Mouse (Mus musculus) layer of hippocampus, adult 9-11 months (tissue): ENCODE results near the gene Cfap58.
A peak's percentile ranks its signal among the peaks of the same experiment; 100 is the strongest.

ENCODE experiments used
- DNase-seq: peaks from one replicate; pipeline ENCODE4 v3.0.0; 2022

Gene Cfap58

GRCm38 (mm10) chr19:47918016-47918415 is 19.5 kb upstream of the Cfap58 start:
- DNase-seq: no peak

- no peak for DNase-seq
Observed at GRCm38 (mm10) chr19:47918455-47919101, 18.9 kb upstream of the Cfap58 start.

DNA sequence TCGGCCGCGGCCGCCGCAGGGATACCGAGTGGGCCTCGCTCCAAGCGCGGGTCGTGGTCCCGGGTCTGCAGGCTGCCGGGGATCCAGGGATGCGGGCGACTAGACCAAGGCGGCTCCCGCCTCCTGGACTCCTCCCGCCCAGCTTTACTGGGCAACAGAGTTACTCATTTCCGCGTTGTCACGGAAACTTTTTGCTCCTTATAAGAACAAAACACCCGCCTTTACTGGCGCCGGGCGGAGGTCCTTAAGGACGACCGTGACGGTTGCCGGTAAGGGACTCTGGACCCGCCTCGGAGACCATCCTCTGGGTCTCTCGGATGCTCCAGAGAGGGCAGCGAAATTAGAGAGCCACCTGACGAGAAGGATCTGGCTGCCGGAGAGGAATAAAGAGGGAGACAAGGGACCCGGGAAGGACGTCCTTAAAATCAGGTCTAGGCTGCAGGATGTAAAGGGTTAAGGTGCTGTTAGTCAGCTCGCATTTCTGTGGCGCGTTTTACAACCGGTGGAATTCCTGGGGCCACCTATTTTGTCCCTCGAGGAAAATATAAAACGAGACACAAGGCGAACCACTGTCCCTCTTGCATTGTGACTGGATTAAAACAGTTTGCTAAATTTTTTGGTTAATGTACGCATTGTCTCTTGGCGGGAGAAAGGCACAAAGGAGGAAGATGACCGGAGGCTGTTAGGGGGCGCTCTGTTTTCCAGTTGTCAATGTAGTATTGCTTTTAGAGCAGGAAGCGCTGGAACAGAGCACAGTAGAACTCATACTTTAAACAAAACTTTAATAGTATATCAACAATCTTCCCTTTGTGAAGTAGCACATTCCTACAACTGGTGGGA is 18.1 kb upstream of the Cfap58 start, which contains the start of the genes Cfap43 and Itprip:
Cfap43 (minus strand) TSS at position 162 of the 840 bp plus-strand sequence.
Itprip (minus strand) TSS at position 174 of the 840 bp plus-strand sequence.
- peak; percentile 72 for DNase-seq

DNA sequence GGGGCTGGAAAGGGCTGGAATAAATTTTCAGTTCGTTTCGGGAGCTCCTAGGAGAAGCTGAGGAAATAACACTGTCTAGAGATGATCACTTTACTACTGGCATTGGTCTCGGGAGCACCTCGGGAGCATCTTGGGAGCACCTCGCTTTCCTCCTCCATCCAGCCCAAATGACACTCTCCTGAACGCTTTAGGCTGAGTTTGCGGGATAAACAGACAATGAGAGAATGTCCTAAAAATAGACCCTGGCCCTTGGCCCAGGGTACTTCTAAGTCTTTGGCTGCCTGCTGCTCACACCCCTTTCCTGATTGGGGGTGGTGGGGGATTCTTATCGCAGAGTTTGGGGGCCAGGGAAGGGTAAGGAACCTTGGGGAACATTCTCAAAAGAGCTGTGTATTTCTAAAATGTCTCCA is 17.5 kb upstream of the Cfap58 start:
- no peak for DNase-seq

DNA sequence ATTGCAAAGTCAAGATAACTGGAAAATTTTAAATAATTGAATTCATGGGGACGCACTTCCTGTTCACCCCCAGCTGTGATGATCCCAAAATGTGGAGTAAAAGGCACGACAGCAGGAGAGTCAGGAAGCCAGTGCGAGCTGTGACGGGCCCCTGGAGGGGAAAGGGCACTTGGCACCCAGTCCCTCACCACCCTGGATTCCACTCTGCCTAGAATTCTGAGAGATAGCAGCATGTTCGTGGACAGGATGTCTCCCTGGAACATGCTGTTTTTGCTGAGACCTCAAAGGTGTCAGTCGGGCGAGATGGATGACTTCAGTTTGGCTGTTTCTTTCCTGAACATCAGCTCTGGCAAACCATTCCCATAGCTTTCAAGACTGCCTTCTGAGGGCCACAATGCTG is 11.7 kb upstream of the Cfap58 start:
- no peak for DNase-seq

- DNase-seq: no peak
Observed at GRCm38 (mm10) chr19:47927032-47927431, 10.4 kb upstream of the Cfap58 start.

GRCm38 (mm10) chr19:47929043-47929442 is 8.4 kb upstream of the Cfap58 start:
- DNase-seq: no peak

GRCm38 (mm10) chr19:47931982-47932638 is 5.4 kb upstream of the Cfap58 start:
- peak; percentile 23 for DNase-seq

- no peak for DNase-seq
Observed at GRCm38 (mm10) chr19:47934146-47934545, 3.3 kb upstream of the Cfap58 start.

DNA sequence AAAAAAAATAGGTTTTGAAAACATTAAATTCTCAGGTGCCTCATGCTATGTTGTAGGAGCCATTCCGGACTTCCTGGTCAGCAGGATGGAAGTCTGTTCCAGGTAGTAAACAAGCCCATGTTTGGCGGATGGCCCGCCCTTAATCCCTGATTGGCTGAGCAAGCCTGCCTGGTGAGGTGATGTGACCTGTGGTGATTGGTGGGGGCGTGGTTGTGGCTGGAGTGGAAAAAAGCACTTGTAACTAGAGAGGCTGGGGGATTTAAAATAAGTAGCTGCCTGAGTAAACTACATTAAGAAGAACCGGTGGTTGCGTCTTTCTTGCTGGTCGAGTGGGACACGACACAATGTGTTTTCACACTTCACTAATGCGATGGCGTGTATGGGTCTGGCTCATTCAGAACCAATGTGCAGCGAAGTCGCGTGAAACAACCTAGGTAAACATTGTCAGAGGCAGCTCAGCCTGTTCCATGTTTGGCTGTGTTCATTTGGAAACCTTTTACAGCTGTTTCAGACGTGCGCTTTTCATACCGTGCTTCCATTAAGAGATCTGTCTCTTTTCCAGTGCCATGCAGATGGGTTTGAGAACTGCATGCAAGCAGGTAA is 2.7 kb upstream of the Cfap58 start:
- no peak for DNase-seq

- no peak for DNase-seq
Observed at GRCm38 (mm10) chr19:47935530-47935929, 1.9 kb upstream of the Cfap58 start.

- DNase-seq: no peak
Observed at GRCm38 (mm10) chr19:47936490-47936889, 985 bp upstream of the Cfap58 start.

GRCm38 (mm10) chr19:47936938-47937337 is 537 bp upstream of the Cfap58 start:
- DNase-seq: no peak

DNA sequence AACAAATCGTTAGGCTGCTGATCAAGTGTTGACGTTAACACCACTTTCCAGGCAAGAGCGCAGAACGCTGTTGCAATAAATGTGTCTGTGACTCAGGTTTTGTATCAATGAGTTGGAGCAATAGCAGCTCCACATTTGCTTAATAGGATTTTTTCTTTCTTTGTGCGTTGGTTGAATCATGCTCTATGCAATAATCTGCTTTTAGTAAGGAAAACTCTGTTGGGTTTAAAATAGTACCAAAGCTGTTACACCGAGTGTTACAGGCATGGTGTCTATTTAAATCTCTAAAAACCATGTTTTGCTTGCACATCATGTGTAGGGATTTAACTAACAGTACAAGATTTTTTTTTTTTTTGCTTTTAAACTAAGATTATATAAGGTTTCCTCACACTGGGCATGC is 1.9 kb downstream of the Cfap58 start:
- DNase-seq: peak; percentile 52

DNA sequence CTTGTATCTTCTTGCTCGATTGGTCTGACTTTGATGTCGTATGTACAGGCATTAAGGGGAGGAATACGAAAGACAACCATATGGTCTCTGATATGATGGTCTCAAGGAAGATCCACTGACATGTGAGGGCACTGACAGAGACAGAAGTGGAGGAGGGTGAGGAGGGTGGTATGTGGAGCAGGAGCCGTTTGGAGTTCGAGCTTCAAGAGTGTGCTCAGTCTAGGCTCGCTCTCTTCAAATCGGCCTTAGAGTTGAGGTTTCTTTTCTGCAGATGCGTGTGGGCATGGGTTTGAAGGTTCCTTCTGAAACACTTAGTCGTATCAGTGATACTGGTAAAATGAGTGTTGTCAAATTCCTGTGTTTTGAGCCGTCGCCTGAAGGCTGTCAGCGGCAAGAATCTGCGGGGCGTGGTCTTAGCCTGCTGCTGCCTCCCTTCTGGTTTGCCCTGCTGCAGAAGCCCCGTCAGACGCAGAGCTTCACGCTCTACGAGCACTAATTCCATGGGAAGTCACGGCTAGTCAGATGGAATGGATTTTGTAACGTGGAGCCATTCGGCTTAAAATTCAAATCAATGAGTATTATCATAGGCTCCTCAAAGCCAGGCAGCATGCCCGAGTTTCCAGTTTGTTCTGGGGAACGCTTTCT is 9.5 kb downstream of the Cfap58 start:
- no peak for DNase-seq

GRCm38 (mm10) chr19:47950946-47951345 is 13.5 kb downstream of the Cfap58 start:
- no peak for DNase-seq

- no peak for DNase-seq
Observed at GRCm38 (mm10) chr19:47953169-47953568, 15.7 kb downstream of the Cfap58 start.

- DNase-seq: no peak
Observed at GRCm38 (mm10) chr19:47958181-47958580, 20.7 kb downstream of the Cfap58 start.

DNA sequence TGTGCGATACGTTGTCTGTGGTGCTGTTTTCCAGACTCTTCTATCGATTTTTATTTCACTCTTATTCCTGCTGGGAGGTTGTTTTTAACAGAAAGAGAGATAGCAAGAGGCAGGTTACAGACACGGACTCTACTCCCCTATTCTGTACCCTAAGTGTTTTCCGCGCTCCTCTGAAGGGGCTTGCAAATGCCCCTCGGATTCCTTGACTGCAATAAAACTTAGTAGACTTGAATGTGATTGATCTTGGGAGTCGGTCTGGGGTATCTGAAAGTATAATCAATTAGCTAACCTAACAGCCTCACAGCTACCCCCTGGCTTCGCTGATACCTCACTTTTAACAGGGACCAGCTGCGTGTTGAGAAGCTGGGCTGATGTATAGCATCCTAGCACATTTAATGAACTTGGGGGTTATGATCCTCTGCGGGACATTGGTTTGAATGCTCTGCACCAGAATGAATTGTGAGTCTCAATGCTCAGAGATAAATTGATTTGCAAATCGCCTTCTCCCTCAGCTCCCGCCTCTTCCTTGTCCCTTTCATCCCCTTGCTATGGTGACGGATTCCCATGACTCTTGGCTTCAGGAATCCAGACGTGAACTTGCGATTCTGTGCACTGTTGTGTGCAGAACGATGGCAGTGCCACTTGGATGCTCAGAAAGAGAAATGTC is 31.7 kb downstream of the Cfap58 start:
- no peak for DNase-seq

- no peak for DNase-seq
Observed at GRCm38 (mm10) chr19:47971066-47971465, 33.6 kb downstream of the Cfap58 start.

DNA sequence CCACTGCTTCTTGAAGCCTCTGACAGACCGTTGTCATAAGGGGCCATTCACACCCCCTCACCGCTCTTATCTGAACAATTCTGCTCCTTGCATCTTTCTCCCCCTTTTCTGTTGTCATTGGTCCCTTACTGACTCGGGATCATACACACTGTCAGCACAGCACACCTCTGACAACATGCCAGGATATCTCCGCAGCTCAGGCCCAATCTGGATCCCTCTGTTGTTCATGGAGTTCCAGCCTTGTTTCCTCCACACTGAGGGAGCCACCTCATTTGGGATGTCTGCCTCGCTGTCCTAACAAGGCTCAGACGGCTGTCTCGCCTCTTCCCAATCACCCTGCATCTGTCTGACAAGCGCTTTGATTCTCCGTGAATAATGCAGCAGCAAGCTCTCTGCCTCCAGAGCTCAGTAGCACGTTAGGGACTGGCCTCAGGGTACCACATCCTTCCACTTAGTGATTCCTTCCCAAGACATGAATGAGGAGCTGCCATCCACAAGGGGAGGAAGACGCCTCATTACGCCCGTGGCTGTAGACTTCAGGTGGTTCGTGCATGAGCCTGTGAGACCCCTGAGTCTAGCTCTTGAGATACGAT is 40.7 kb downstream of the Cfap58 start:
- no peak for DNase-seq

DNA sequence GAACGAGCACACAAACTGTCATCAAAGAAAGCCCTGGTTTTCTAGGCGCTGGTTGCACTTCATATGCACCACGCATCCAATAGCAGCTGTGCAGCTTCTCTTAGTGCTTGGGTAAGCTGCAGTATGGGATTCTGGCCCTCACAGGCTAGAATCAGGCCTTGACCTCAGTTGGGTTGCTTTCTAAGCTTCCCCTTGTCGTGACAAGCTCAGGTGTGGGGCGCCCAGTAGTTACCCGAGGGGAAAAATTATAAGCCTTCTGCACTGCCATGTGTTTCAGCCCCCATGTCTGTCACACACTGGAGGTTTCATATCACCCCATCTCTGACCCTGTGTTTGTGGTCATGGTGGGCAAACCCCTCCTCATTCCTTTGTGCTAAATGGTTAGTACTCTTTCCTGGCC is 42.0 kb downstream of the Cfap58 start:
- no peak for DNase-seq
